Mouse (Mus musculus) frontal cortex, postnatal 25 days (tissue): ENCODE data around the gene Pdk2.
"Not testable (repeated sequence)": the region's sequence is repeated elsewhere in the genome, so short reads cannot be mapped to it uniquely, and the experiment has no call there.

Experiments
- DNase-seq, 2 experiments: peaks; one replicate each; pipeline ENCODE4 v3.0.0; 2022; ENCODE audit warnings: low spot score in 2 of 2

Pdk2 gene

GRCm38 (mm10) chr11:95027850-95028470, 13.2 kb downstream of the Pdk2 start:
- DNase-seq, result no peak

GRCm38 (mm10) chr11:95026849-95027248, 14.3 kb downstream of the Pdk2 start:
- DNase-seq, result no peak

DNA sequence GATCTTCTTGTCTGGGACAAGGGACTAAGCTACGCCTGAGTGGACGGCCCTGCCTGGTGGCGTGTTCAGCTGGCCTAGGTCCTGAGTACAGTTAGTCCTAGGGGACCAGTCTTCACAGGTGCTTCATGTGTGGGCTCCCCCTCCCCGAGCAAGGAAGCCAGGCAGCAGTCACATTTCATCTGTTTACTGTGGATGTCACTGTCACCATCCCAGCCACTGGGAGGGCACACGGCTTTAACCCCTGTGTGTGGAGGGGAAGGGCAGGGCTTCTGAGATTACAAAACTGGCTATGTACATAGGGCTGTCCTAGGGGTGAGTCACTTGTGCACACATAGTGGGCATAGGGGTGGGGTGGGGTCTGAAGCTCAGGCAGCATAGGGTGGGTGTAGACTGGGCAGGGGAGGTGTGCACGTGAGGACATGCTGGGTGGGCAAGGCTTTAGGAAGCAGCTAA, 15.0 kb downstream of the Pdk2 start:
- no peak for DNase-seq

GRCm38 (mm10) chr11:95025227-95026012, 15.7 kb downstream of the Pdk2 start:
- no peak for DNase-seq

GRCm38 (mm10) chr11:95024439-95025184, 16.5 kb downstream of the Pdk2 start:
- DNase-seq, result no peak

DNA sequence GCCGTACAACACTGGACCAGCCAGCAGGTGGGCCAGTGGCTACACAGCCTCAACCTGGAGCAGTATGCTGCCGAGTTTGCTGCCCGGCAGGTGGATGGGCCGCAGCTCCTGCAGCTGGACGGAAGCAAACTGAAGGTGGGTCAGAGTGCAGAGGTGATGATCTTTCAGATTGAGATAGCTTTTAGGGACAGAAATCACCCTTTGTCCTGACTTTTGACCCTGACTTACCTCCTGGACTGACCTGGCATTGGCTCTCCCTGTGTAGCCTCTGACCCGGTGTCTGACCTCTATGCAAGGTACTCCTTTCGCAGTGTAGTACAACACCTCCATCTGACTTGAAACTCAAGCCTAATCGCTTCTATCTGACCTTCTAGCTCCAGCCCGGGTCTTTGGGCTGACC, 17.7 kb downstream of the Pdk2 start:
- no peak for DNase-seq

DNA sequence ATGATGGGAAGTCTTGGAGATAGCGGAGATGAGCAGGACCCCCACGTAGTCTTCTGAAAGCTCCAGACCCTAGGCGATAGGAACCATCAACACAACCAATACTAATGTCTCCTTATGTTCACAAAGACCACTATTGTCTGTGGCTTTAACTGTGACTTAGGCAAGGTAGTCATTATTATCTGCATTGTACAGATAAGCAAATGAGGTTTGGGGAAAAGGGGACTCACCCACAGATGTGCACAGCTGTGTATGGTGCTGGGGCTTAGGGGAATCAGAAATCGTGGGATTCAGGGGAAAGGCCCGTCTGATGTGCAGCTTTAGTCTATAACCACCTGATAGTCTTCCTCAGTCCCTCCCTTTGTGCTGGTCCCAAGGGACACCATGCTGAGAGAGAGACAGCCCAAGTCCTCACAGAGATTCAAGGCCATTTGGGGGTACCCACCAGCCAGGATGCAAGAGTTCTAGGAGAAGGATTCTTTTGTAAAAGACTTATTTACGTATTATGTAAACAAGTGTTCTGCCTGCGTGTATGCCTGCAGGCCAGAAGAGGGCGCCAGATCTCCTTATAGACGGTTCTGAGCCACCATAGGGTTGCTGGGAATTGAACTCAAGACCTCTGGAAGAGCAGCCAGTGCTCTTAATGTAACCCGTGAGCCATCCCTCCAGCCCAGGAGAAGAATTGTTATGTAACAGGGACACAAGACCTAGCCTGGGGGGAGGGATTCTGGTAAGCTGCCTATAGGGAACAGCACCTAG, 18.7 kb downstream of the Pdk2 start:
- no peak for DNase-seq

GRCm38 (mm10) chr11:95015484-95015883, 25.7 kb downstream of the Pdk2 start:
- DNase-seq, result no peak

- no peak for DNase-seq
These were observed 28.7 kb downstream of the Pdk2 start for GRCm38 (mm10) chr11:95012487-95012886.

GRCm38 (mm10) chr11:95012075-95012474, 29.1 kb downstream of the Pdk2 start:
- no peak for DNase-seq

GRCm38 (mm10) chr11:95011416-95011815, 29.7 kb downstream of the Pdk2 start:
- DNase-seq, result no peak

DNA sequence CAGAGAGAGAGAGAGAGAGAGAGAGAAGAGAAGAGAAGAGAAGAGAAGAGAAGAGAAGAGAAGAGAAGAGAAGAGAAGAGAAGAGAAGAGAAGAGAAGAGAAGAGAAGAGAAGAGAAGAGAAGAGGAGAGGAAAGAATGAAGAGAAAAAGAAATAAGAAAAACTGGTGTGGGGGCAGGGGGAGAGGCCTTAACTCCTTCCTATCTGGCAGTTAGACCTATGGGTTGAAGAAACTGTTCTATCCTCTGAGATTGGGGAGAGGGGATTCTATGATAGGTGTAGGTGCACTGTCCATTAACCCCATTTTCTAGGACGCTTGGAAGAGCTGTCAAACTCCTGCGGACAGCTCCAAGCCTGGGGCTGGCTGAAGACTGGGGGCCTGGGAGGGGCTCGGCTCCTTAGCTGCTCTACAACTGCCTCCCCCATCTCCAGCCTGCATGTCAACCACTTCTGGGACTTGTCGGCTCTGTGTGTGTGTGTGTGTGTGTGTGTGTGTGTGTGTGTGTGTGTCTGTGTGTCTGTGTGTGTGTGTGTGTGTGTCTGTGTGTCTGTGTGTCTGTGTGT, 30.2 kb downstream of the Pdk2 start:
- DNase-seq, result not testable (repeated sequence)

- no peak for DNase-seq
These were observed 30.9 kb downstream of the Pdk2 start for GRCm38 (mm10) chr11:95010141-95010739.

DNA sequence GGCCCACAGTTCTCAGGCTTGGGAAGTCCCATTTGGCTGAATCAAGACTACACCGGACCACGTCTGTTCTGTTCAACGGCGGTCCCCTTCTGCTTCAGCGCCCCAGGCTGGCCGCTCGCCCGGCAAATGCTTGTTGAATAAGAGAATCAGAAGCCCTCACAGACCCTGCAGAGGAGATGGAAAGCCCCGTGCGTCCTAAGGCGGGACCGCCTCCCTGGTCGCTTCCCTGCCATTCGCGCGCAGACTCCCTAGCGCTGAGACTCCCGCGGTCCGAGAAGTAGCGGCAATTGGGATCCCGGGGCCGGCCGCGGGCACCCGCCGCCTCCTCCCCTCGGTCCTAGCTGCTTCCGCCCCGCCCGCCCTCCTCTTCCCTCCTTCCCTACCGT, 31.5 kb downstream of the Pdk2 start, which contains the start of gene Samd14:
Gene Samd14, plus strand, starts transcription at position 251 of the 386 bp plus-strand sequence.
- DNase-seq, result peak in 1 of 2 experiments; percentile 39

GRCm38 (mm10) chr11:95008661-95009628, 32.2 kb downstream of the Pdk2 start:
- DNase-seq, result no peak

DNA sequence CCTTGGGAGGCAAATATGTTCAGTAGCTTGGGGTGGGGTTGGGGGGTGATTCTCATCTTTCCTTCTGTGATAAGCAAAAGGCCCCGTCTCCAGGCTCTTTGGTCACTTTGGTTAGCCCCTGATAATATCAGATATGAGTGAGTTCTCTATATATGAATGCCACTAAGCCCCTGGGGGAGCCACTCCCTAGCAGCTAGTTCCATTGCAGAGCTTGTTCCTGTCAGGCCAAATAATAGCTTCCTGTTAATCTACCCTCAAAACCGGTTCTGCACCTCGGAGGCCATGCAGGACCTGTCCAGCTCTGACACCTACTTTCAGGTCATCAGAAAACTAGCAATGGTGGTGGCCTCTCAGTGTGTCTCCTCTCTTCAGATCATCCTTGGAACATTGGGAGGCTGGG, 33.7 kb downstream of the Pdk2 start:
- no peak for DNase-seq

GRCm38 (mm10) chr11:95006525-95007219, 34.5 kb downstream of the Pdk2 start:
- DNase-seq, result peak; percentile 40 to 59

DNA sequence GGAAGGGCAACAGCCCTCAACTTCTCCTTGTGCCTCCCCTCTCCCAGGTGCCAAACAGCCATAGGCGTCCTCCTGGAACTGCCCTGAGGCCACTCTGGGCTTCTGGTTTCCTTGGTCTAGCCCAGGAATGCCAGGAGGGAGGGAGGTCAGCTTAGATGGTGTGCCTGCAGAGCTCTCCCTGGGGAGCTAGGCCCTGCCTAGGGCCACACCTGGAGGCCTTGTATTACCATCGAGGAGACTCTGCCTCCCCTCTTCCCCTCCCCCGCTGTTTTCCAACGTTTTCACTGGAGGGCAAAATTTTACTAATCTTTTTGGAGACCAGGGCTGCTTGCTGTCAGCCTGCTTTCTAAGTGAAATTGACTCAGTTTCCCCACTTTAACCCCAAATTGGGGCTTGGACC, 35.1 kb downstream of the Pdk2 start:
- DNase-seq, result no peak

DNA sequence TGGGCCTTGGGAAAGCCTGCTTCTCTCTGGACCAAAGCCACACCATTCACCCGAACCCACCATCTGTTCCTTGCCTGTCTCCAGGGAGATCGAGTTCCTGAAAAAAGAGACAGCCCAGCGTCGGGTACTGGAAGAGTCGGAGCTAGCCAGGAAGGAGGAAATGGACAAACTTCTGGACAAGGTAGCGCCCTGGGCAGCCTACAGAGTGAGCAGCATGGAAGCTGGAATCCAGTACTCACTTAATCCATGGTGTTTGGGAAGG, 36.3 kb downstream of the Pdk2 start:
- DNase-seq, result no peak
